Mouse (Mus musculus): ENCODE measurements around the gene Rassf9. TPM values are rescaled to one million over a fixed set of nuclear protein-coding genes. Genes with fewer than 3 reads are reported as not detected.

Gene Rassf9
- polyA plus RNA-seq, 1 experiment: not detected

- no peak overlapping the region for H3ac ChIP-seq (ENCODE audit: control insufficient read depth, insufficient read length, low read depth)
- TF ChIP-seq FOSL1 (IDR thresholded peaks at IDR 0.05; ENCODE audit: insufficient read depth, low read length, poor library complexity, severe bottlenecking): no peak
- TF ChIP-seq CEBPB (IDR thresholded peaks at IDR 0.05; ENCODE audit: low read depth): no peak
- no peak for TF ChIP-seq MYOD1 (IDR thresholded peaks at IDR 0.05; ENCODE audit: control insufficient read depth, insufficient read length, low read depth)
- TF ChIP-seq CTCF (IDR thresholded peaks at IDR 0.05; ENCODE audit: control insufficient read depth, insufficient read depth, insufficient read length): no peak
- TF ChIP-seq MAX (IDR thresholded peaks at IDR 0.05): no peak
- TF ChIP-seq USF1 (IDR thresholded peaks at IDR 0.05; ENCODE audit: low read depth): no peak
- TF ChIP-seq MYOG (IDR thresholded peaks at IDR 0.05; ENCODE audit: control insufficient read depth, extremely low read depth, insufficient read length): no peak
- H3K4me3 ChIP-seq (ENCODE audit: insufficient read depth, poor library complexity, severe bottlenecking): no peak overlapping the region
- no peaks in the 10 kb centered on the region for H3K27me3 ChIP-seq (ENCODE audit: control insufficient read depth, insufficient read depth, insufficient read length)
- H3K36me3 ChIP-seq (ENCODE audit: control insufficient read depth, insufficient read depth): no peaks in the 10 kb centered on the region
- no peaks in the 10 kb centered on the region for H3K79me3 ChIP-seq (ENCODE audit: low read depth)
- no peaks in the 10 kb centered on the region for H3K79me2 ChIP-seq (ENCODE audit: control insufficient read depth, insufficient read depth)
These were observed 588 bp upstream of the Rassf9 start for GRCm38 (mm10) chr10:102511461-102511806.

DNA sequence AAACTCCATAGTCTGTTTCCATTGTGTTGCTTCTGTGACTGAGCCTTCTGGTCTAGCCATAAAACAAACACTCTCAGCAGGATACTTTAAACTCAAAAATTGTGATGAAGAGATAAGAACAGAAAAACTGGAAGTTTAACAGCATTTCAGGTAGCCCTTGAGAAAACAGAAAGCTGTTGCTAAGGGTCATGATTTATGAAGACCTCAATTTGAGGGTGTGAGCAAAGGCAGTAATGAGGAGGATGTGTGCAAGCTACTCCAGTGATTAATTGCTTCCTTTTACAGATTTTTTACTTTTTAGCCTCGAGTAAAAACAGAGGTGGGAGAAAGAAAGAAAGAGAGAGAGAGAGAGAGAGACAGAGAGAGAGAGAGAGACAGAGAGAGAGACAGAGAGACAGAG is 2.1 kb downstream of the Rassf9 start:
- Histone ChIP-seq H3ac (ENCODE audit: control insufficient read depth, insufficient read length, low read depth) (no peak overlapping the region), H3K4me3 (ENCODE audit: insufficient read depth, poor library complexity, severe bottlenecking) (no peak overlapping the region), H3K36me3 (ENCODE audit: control insufficient read depth, insufficient read depth) (no peaks in the 10 kb centered on the region), H3K79me3 (ENCODE audit: low read depth) (no peaks in the 10 kb centered on the region), H3K27me3 (ENCODE audit: control insufficient read depth, insufficient read depth, insufficient read length) (no peaks in the 10 kb centered on the region), H3K79me2 (ENCODE audit: control insufficient read depth, insufficient read depth) (no peaks in the 10 kb centered on the region)
- TF ChIP-seq CTCF (IDR thresholded peaks at IDR 0.05; ENCODE audit: control insufficient read depth, insufficient read depth, insufficient read length) (no peak), USF1 (IDR thresholded peaks at IDR 0.05; ENCODE audit: low read depth) (no peak), MYOG (IDR thresholded peaks at IDR 0.05; ENCODE audit: control insufficient read depth, extremely low read depth, insufficient read length) (no peak), CEBPB (IDR thresholded peaks at IDR 0.05; ENCODE audit: low read depth) (no peak), MAX (IDR thresholded peaks at IDR 0.05) (no peak), MYOD1 (IDR thresholded peaks at IDR 0.05; ENCODE audit: control insufficient read depth, insufficient read length, low read depth) (no peak)

- TF ChIP-seq MYOD1 (IDR thresholded peaks at IDR 0.05; ENCODE audit: control insufficient read depth, insufficient read length, low read depth): no peak
- no peak for TF ChIP-seq MYOG (IDR thresholded peaks at IDR 0.05; ENCODE audit: control insufficient read depth, extremely low read depth, insufficient read length)
- no peak for TF ChIP-seq CEBPB (IDR thresholded peaks at IDR 0.05; ENCODE audit: low read depth)
- TF ChIP-seq MAX (IDR thresholded peaks at IDR 0.05): no peak
- no peak for TF ChIP-seq FOSL1 (IDR thresholded peaks at IDR 0.05; ENCODE audit: insufficient read depth, low read length, poor library complexity, severe bottlenecking)
- TF ChIP-seq CTCF (IDR thresholded peaks at IDR 0.05; ENCODE audit: control insufficient read depth, insufficient read depth, insufficient read length): no peak
- no peak for TF ChIP-seq USF1 (IDR thresholded peaks at IDR 0.05; ENCODE audit: low read depth)
- no peak overlapping the region for H3K4me3 ChIP-seq (ENCODE audit: insufficient read depth, poor library complexity, severe bottlenecking)
- H3ac ChIP-seq (ENCODE audit: control insufficient read depth, insufficient read length, low read depth): no peak overlapping the region
- no peaks in the 10 kb centered on the region for H3K79me2 ChIP-seq (ENCODE audit: control insufficient read depth, insufficient read depth)
- H3K36me3 ChIP-seq (ENCODE audit: control insufficient read depth, insufficient read depth): no peaks in the 10 kb centered on the region
- H3K79me3 ChIP-seq (ENCODE audit: low read depth): no peaks in the 10 kb centered on the region
- H3K27me3 ChIP-seq (ENCODE audit: control insufficient read depth, insufficient read depth, insufficient read length): no peaks in the 10 kb centered on the region
These were observed 15.9 kb downstream of the Rassf9 start for GRCm38 (mm10) chr10:102527901-102528300.

- Histone ChIP-seq H3K4me3 (ENCODE audit: insufficient read depth, poor library complexity, severe bottlenecking) (no peak overlapping the region), H3ac (ENCODE audit: control insufficient read depth, insufficient read length, low read depth) (no peak overlapping the region), H3K79me3 (ENCODE audit: low read depth) (no peaks in the 10 kb centered on the region), H3K36me3 (ENCODE audit: control insufficient read depth, insufficient read depth) (no peaks in the 10 kb centered on the region), H3K27me3 (ENCODE audit: control insufficient read depth, insufficient read depth, insufficient read length) (no peaks in the 10 kb centered on the region), H3K79me2 (ENCODE audit: control insufficient read depth, insufficient read depth) (no peaks in the 10 kb centered on the region)
- no peak for TF ChIP-seq CEBPB (IDR thresholded peaks at IDR 0.05; ENCODE audit: low read depth)
- no peak for TF ChIP-seq FOSL1 (IDR thresholded peaks at IDR 0.05; ENCODE audit: insufficient read depth, low read length, poor library complexity, severe bottlenecking)
These were observed 41.9 kb downstream of the Rassf9 start for GRCm38 (mm10) chr10:102553941-102554340.

DNA sequence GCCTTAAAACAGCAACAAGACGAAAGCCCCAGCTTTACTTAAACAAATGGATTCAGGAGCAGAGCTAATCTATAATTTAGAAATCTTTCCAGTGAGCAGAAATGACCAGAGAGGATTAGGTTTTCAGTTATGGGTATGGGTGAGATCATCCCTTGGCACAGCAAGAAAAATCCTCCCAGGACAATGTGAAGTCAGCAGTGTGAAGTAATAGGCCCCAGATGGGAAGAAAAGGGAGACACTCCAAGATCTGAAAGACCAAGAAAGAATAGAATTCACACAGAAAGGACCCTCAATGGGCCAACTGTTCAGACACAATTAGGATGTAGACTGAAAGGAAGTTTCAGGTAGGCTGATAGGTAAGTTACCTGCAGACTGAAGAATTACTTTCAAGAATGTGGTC is 50.5 kb downstream of the Rassf9 start:
- TF ChIP-seq USF1 (IDR thresholded peaks at IDR 0.05; ENCODE audit: low read depth): no peak
- TF ChIP-seq MYOD1 (IDR thresholded peaks at IDR 0.05; ENCODE audit: control insufficient read depth, insufficient read length, low read depth): no peak
- TF ChIP-seq MAX (IDR thresholded peaks at IDR 0.05): no peak
- no peak for TF ChIP-seq MYOG (IDR thresholded peaks at IDR 0.05; ENCODE audit: control insufficient read depth, extremely low read depth, insufficient read length)
- no peak for TF ChIP-seq CEBPB (IDR thresholded peaks at IDR 0.05; ENCODE audit: low read depth)
- TF ChIP-seq FOSL1 (IDR thresholded peaks at IDR 0.05; ENCODE audit: insufficient read depth, low read length, poor library complexity, severe bottlenecking): no peak
- TF ChIP-seq CTCF (IDR thresholded peaks at IDR 0.05; ENCODE audit: control insufficient read depth, insufficient read depth, insufficient read length): no peak
- no peaks in the 10 kb centered on the region for H3K79me2 ChIP-seq (ENCODE audit: control insufficient read depth, insufficient read depth)
- H3ac ChIP-seq (ENCODE audit: control insufficient read depth, insufficient read length, low read depth): no peak overlapping the region
- no peak overlapping the region for H3K4me3 ChIP-seq (ENCODE audit: insufficient read depth, poor library complexity, severe bottlenecking)
- H3K27me3 ChIP-seq (ENCODE audit: control insufficient read depth, insufficient read depth, insufficient read length): no peaks in the 10 kb centered on the region
- H3K79me3 ChIP-seq (ENCODE audit: low read depth): no peaks in the 10 kb centered on the region
- no peaks in the 10 kb centered on the region for H3K36me3 ChIP-seq (ENCODE audit: control insufficient read depth, insufficient read depth)

DNA sequence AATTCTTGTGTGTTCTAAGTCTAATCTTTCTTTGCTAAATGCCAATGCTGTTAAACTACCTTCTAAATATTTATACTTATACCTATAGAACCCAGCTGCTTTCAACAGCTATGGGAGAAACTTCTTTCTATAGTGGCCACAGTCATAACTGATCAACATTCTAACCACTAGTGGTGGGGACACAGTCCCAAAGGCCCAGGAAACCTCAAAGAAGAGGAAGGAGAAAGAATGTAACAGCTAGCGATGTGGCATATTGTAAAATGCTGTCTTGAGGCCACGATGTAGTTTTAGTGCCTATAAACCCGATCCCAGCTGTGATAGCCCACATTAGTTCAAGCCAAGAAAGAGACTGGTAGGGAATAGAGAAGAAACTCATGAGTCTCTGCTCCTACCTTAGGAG is 65.9 kb downstream of the Rassf9 start:
- Histone ChIP-seq H3K79me3 (ENCODE audit: low read depth) (no peaks in the 10 kb centered on the region), H3K79me2 (ENCODE audit: control insufficient read depth, insufficient read depth) (no peaks in the 10 kb centered on the region), H3ac (ENCODE audit: control insufficient read depth, insufficient read length, low read depth) (no peak overlapping the region), H3K4me3 (ENCODE audit: insufficient read depth, poor library complexity, severe bottlenecking) (no peak overlapping the region), H3K36me3 (ENCODE audit: control insufficient read depth, insufficient read depth) (no peaks in the 10 kb centered on the region), H3K27me3 (ENCODE audit: control insufficient read depth, insufficient read depth, insufficient read length) (no peaks in the 10 kb centered on the region)
- TF ChIP-seq CEBPB (IDR thresholded peaks at IDR 0.05; ENCODE audit: low read depth) (no peak), USF1 (IDR thresholded peaks at IDR 0.05; ENCODE audit: low read depth) (no peak), MYOD1 (IDR thresholded peaks at IDR 0.05; ENCODE audit: control insufficient read depth, insufficient read length, low read depth) (no peak), CTCF (IDR thresholded peaks at IDR 0.05; ENCODE audit: control insufficient read depth, insufficient read depth, insufficient read length) (no peak), MAX (IDR thresholded peaks at IDR 0.05) (no peak), FOSL1 (IDR thresholded peaks at IDR 0.05; ENCODE audit: insufficient read depth, low read length, poor library complexity, severe bottlenecking) (no peak), MYOG (IDR thresholded peaks at IDR 0.05; ENCODE audit: control insufficient read depth, extremely low read depth, insufficient read length) (no peak)

Data from C2C12 (cell line).